Mouse (Mus musculus): Measurements from ENCODE around the gene Ccer1.

- TF ChIP-seq POLR2A (IDR thresholded peaks at IDR 0.05; ENCODE audit: borderline replicate concordance, low read depth, low read length) (no peak), CTCF (IDR thresholded peaks at IDR 0.05; ENCODE audit: low read depth, low read length) (no peak)
Observed at GRCm38 (mm10) chr10:97673239-97673638, 19.6 kb upstream of the Ccer1 start.
